Mouse (Mus musculus): ENCODE measurements at regions not wholly inside any gene's neighbourhood (a gene's known extent, or its start where the extent isn't known, plus 50 kb on each side); places are given as distances from the start of the nearest gene placed in this dataset.

- no peak for DNase-seq (ENCODE audit: low read depth in 1 of 2, low spot score in 2 of 2)
Observed at GRCm38 (mm10) chr4:62807926-62808552, 157.3 kb upstream of the Zfp618 start.

- DNase-seq (ENCODE audit: low read depth in 1 of 2, low spot score in 2 of 2) = no peak
Observed at GRCm38 (mm10) chr4:62808553-62808950, 156.8 kb upstream of the Zfp618 start.

GRCm38 (mm10) chr4:62809048-62809447 is 156.3 kb upstream of the Zfp618 start:
- no peak for DNase-seq (ENCODE audit: low read depth in 1 of 2, low spot score in 2 of 2)

- no peak for DNase-seq (ENCODE audit: low read depth in 1 of 2, low spot score in 2 of 2)
Observed at GRCm38 (mm10) chr4:62819889-62820288, 145.5 kb upstream of the Zfp618 start.

GRCm38 (mm10) chr4:62821288-62821687 is 144.1 kb upstream of the Zfp618 start:
- no peak for DNase-seq (ENCODE audit: low read depth in 1 of 2, low spot score in 2 of 2)

- DNase-seq (ENCODE audit: low read depth in 1 of 2, low spot score in 2 of 2) = no peak
Observed at GRCm38 (mm10) chr4:62822568-62822967, 142.8 kb upstream of the Zfp618 start.

GRCm38 (mm10) chr4:62823082-62823481 is 142.3 kb upstream of the Zfp618 start:
- no peak for DNase-seq (ENCODE audit: low read depth in 1 of 2, low spot score in 2 of 2)

- no peak for DNase-seq (ENCODE audit: low read depth in 1 of 2, low spot score in 2 of 2)
Observed at GRCm38 (mm10) chr4:62823555-62824250, 141.7 kb upstream of the Zfp618 start.

- DNase-seq (ENCODE audit: low read depth in 1 of 2, low spot score in 2 of 2) = no peak
Observed at GRCm38 (mm10) chr4:62824581-62824980, 140.8 kb upstream of the Zfp618 start.

- DNase-seq (ENCODE audit: low read depth in 1 of 2, low spot score in 2 of 2) = no peak
Observed at GRCm38 (mm10) chr4:62825256-62825655, 140.1 kb upstream of the Zfp618 start.

- no peak for DNase-seq (ENCODE audit: low read depth in 1 of 2, low spot score in 2 of 2)
Observed at GRCm38 (mm10) chr4:62828963-62829362, 136.4 kb upstream of the Zfp618 start.

GRCm38 (mm10) chr4:62833944-62834343 is 131.4 kb upstream of the Zfp618 start:
- DNase-seq (ENCODE audit: low read depth in 1 of 2, low spot score in 2 of 2) = no peak

- no peak for DNase-seq (ENCODE audit: low read depth in 1 of 2, low spot score in 2 of 2)
Observed at GRCm38 (mm10) chr4:62836875-62837274, 128.5 kb upstream of the Zfp618 start.

- no peak for DNase-seq (ENCODE audit: low read depth in 1 of 2, low spot score in 2 of 2)
Observed at GRCm38 (mm10) chr4:62850526-62850925, 114.8 kb upstream of the Zfp618 start.

GRCm38 (mm10) chr4:62853335-62853734 is 112.0 kb upstream of the Zfp618 start:
- DNase-seq (ENCODE audit: low read depth in 1 of 2, low spot score in 2 of 2) = no peak

- no peak for DNase-seq (ENCODE audit: low read depth in 1 of 2, low spot score in 2 of 2)
Observed at GRCm38 (mm10) chr4:62856406-62856805, 109.0 kb upstream of the Zfp618 start.

GRCm38 (mm10) chr4:62862756-62863155 is 102.6 kb upstream of the Zfp618 start:
- DNase-seq (ENCODE audit: low read depth in 1 of 2, low spot score in 2 of 2) = no peak

GRCm38 (mm10) chr4:62870391-62870983 is 94.9 kb upstream of the Zfp618 start:
- DNase-seq (ENCODE audit: low read depth in 1 of 2, low spot score in 2 of 2) = no peak

- DNase-seq (ENCODE audit: low read depth in 1 of 2, low spot score in 2 of 2) = no peak
Observed at GRCm38 (mm10) chr4:62872562-62872961, 92.8 kb upstream of the Zfp618 start.

GRCm38 (mm10) chr4:62873986-62874385 is 91.4 kb upstream of the Zfp618 start:
- DNase-seq (ENCODE audit: low read depth in 1 of 2, low spot score in 2 of 2) = no peak

- DNase-seq (ENCODE audit: low read depth in 1 of 2, low spot score in 2 of 2) = no peak
Observed at GRCm38 (mm10) chr4:62878063-62878462, 87.3 kb upstream of the Zfp618 start.

- DNase-seq (ENCODE audit: low read depth in 1 of 2, low spot score in 2 of 2) = no peak
Observed at GRCm38 (mm10) chr4:62878927-62879326, 86.4 kb upstream of the Zfp618 start.

Measured in monocyte, adult 2 months (primary cell).